Mouse (Mus musculus): ENCODE results near the gene H1foo.

Gene H1foo

GRCm38 (mm10) chr6:115987096-115987747, 42.5 kb downstream of the H1foo start:
- no peak for DNase-seq

- DNase-seq, result no peak
Observed at GRCm38 (mm10) chr6:115989032-115989431, 44.3 kb downstream of the H1foo start.

GRCm38 (mm10) chr6:115989607-115990006, 44.9 kb downstream of the H1foo start:
- no peak for DNase-seq

GRCm38 (mm10) chr6:115990056-115990455, 45.3 kb downstream of the H1foo start:
- DNase-seq, result no peak

- no peak for DNase-seq
Observed at GRCm38 (mm10) chr6:115990479-115990878, 45.7 kb downstream of the H1foo start.

- peak in 1 of 2 experiments; percentile 86 for DNase-seq
Observed at GRCm38 (mm10) chr6:115991108-115991880, 46.6 kb downstream of the H1foo start.

GRCm38 (mm10) chr6:115991881-115992620, 47.3 kb downstream of the H1foo start:
- DNase-seq, result peak; percentile 64 to 75

GRCm38 (mm10) chr6:115992981-115993380, 48.2 kb downstream of the H1foo start:
- no peak for DNase-seq

GRCm38 (mm10) chr6:115993463-115994145, 48.9 kb downstream of the H1foo start:
- peak; percentile 63 to 65 for DNase-seq

GRCm38 (mm10) chr6:115994146-115994876, 49.6 kb downstream of the H1foo start:
- DNase-seq, result peak in 1 of 2 experiments; percentile 69

GRCm38 (mm10) chr6:115994877-115995520, 50.3 kb downstream of the H1foo start, which contains the start of gene Plxnd1:
Gene Plxnd1, minus strand, starts transcription at chr6:115995005.
- DNase-seq, result peak; percentile 97 to 98

GRCm38 (mm10) chr6:115995531-115995941, 50.8 kb downstream of the H1foo start:
- DNase-seq, result peak in 1 of 2 experiments; percentile 34

GRCm38 (mm10) chr6:115996171-115996851, 51.6 kb downstream of the H1foo start:
- peak; percentile 76 to 83 for DNase-seq

- DNase-seq, result peak in 1 of 2 experiments; percentile 21
Observed at GRCm38 (mm10) chr6:115997726-115998311, 53.1 kb downstream of the H1foo start.

- DNase-seq, result peak in 1 of 2 experiments; percentile 25
Observed at GRCm38 (mm10) chr6:115998758-115999157, 54.0 kb downstream of the H1foo start.

- DNase-seq, result peak in 1 of 2 experiments; percentile 35
Observed at GRCm38 (mm10) chr6:115999227-115999626, 54.5 kb downstream of the H1foo start.

All from lung, postnatal 4 days (tissue).